Mouse (Mus musculus) retina, postnatal 1 day (tissue): ENCODE data around the gene Mrtfb.
A peak's percentile ranks its signal among the peaks of the same experiment; 100 is the strongest.

Source experiments
- DNase-seq: peaks from one replicate; pipeline ENCODE4 v3.0.0-alpha.2; 2012

The Mrtfb gene

DNA sequence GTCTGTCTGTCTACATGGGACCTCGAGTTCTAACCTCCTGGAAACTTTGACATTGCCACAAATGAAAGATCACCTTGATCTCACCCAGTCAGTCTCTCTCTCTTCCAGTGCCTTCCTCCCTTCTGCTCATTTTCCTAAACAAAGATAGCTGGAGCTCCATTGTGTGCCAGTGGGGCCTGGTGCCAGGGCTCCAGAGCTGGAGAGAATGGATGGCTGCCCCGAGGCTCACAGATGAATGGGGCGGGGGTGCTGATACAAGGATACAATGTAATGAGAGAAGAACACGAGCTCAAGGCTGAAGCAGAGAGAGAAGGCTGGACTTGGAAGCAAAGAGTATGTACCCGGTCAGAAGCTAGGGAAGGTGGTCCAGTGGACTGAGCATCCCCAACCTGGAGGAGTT lies 189.2 kb downstream of the Mrtfb start:
- DNase-seq = no peak

DNA sequence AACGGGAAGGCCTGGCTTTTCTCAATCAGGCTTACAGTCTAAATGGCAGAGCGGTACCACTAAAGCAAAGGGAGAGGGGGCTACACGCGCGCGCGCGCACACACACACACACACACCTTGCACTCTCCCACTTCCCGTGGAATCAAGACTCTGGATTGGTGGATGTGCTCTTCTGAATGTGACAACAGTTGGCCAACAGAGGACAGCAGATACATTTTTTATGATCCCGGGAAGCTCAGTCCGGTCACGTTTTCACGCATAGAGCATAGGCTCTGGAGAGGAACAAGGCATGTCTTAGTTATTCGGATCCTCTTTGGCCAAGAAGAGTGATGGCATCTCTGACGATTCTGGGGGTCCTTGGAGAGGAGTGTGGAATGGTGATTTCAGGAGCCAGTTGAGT lies 190.2 kb downstream of the Mrtfb start:
- peak; percentile 65 for DNase-seq

DNA sequence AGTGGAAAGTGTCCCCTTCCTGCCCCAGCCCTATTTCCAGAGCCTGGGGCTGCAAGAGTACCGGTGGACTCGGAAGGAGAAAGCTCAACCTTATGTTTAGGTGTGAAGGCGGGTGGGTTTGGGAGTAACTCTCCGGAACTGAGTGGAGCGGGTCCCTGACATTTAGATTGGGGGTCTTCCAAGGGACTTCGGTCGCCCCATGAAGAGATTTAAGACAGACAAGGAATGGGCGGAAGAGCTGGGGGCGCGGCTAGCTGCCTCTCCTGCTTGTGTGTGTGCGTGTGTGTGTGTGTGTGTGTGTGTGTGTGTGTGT lies 190.6 kb downstream of the Mrtfb start:
- DNase-seq = peak; percentile 15

DNA sequence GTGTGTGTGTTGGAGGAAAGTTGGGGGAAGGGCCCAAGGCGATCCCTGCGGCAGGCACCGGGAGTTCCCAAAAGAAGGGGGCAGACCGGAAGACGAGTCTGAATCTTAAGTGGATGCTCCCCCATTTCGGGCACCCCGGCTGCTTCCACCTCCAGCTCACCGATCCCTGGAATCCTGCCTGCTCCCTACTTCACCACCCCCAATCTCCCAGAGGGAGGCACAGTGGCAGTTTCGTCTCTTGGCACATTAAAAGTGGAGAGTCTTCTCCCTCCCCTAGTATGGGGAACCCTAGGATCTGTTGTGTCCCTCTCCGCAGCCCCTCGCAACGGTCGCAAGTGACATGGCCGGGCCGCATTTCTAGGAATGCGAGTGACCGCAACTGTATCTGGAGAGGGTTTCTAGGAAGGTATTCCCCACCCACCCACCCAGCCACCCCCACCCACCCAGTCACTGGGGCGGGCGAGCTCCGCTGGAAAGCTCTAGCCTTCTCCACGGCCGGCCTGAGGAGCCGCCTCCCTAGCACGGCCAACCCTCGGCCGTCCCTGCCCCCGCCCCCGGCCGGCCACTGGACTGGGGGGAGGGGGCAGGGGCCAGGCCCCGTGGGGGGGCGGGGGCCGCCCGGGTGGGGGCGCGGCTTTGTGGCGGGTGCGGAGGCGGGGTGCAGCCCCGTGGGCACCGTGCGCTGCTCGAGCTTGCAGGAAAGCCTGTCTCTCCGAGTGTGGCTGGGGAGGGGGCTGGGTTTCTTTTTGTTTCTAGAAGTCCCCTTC lies 191.2 kb downstream of the Mrtfb start:
- peak; percentile 42 for DNase-seq

DNA sequence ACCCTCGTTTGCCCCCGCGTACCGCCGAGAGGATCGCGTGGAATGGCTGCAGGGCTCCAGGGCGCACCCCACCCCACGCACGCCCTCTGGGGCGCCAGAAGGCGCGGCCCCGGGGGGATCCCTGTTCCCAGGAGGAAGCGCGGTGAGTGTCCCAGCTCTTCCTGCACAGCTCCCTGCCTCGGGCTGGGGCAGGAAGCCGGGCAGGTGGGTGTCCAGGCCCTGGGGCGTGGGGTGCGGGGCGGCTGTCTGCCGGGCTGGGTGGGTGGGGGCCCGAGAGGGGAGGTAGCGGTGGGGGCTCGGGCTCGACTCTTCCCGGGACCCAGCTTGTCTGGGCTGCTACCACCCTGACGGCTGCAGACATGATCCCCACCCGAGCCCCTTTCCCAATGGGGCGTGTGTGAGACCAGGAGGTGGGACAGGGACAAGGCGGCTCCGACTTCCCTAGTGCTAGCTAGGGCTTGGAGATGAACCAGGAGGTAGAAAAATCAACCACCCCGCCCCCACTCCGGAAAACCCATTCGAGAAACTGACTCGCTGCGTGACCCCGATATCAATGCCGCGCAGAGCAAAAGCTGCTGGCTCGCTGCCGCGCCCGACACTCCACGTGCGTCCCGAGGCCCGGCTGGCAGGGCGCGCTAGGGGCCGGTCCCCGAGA lies 191.9 kb downstream of the Mrtfb start:
- peak; percentile 66 for DNase-seq

DNA sequence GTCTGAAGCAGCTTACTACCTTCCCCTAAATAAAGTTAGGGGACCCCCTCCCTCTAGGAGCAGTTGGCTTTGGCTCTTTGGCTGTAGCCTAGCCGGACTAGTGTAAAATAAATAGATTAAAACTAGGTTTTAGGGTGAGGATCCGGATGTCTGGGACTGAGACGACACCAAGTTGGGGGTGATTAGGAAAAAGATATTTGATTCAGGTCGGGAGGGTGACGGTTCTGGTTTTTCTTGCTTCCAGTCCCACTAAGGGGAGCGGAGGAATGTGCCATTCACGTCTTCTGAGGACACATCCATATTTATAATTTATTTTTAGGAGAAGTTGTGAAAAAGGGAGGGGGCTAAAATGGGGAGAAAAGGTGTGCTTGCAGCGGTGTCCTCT lies 192.4 kb downstream of the Mrtfb start:
- DNase-seq = no peak

DNA sequence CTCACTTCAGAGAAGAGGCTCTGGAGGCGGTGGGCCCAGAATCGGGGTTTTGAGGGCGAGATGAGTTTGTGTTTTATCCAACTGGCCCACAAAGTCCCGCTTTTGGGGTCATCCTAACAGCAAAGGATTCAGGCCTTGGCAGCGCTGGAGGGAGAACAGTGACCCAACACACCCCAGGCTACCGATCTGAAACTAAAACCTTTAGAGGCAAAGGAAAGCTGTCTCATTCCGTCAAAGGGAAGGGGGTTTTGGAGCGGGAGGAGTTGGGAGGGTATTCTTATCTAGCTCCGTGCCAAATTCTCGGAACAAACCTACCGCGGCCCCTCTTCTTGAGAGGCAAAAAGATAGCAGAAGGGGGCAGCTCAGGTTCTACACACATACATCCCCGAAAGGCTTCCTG lies 193.2 kb downstream of the Mrtfb start:
- no peak for DNase-seq

DNA sequence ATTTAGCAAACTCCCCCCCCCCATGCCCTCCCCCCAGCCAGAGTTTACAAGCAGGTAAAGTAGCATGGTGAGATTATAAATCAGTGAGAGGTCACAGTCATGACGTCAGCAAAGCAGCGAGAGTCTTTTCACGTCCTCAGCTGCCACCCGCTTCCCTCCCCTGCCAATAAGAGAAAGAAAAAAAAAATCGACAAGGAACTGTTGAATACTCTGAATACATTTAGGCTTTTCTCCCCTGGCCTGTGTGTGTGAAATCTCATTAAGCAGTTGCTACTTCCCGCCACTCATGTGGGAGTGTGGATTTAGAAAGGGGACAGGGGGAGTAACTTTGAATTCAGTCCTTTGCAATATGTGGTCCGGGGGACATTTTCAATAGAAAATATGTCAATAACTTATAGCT lies 194.6 kb downstream of the Mrtfb start:
- DNase-seq = no peak

DNA sequence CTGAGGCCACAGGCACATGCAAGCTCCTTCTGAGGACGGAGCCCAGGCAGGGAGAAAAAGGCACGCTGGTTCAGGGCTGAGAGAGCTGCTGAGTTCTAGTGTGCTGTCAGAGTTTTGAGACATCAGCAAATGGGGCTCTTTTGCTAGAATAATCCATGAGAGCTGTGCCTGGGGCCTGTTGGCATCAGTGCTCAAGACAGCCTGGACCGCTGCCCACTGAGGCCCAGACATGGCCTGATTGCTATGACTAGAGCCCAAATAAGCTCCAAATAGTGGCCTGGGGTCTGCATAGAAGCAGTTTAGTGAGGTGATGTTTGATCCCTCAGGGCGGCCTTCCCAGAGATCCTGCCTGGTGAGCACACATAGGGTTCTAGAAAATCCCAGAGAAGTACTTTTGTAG lies 195.7 kb downstream of the Mrtfb start:
- no peak for DNase-seq

DNA sequence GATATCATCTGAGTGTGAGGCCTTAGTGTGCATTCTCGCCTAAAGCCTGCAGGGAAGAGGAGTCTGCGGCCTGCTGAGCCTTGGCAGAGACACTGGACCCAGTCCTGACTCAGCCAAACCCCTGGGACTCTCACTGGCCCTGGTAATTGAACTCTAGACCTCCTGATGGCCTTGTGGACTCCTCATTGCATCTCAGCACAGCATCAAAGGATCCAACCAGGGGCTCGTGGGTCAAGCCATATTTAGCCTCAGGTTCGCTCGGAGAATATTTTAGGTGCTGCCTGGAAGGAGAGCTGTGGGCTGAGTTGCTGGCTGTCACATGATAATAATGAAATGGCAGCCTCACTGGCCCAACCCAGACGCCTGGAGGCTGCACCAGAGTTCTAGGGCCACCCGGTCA lies 196.4 kb downstream of the Mrtfb start:
- DNase-seq = no peak

DNA sequence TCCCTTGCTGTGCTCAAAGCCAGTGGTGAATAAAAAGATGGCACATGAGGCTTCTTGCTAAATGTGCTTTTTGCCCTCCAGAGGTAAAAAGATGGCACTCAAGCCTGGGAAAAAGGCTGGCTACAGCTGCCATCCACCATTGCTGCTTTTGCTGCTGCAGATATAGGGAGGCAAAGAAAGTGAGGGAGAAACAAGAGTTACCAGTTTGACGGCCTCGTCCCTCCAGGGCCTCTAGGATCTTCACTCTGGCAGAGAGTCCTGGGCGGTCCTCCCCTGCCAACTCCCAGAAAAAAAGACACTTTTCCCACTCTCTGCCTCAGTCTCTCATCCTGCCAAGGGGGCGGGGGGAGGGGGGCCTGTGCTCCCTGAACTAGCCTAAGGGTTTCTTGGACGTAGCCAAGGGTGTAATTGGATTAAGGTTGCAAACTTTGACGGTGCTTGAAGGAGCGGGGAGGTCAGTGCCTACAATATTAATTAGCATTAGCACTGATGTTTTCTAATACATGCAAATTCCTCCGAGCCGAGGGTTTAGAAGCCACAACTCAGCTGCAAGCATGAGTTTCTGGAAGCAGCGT lies 197.8 kb downstream of the Mrtfb start:
- peak; percentile 65 for DNase-seq

DNA sequence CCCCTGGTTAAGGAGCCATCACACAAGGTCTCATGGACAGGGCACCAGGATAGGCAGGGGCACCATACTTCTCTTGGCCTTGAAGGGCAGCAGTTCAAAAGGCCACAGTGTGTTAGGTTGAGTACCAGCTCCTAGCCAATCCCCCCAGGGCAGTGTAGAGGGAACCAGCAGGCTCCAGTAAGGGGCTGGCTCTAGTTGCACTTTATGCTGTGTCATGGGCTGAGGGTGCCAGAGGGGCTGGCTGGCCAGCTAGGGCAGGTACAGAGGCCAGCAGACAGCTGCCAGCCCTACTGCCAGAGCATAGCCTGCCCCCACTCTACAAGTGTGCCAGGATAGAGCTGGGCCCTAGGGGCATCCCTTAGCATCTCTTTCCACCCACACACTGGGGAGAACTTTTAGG lies 199.3 kb downstream of the Mrtfb start:
- no peak for DNase-seq

DNA sequence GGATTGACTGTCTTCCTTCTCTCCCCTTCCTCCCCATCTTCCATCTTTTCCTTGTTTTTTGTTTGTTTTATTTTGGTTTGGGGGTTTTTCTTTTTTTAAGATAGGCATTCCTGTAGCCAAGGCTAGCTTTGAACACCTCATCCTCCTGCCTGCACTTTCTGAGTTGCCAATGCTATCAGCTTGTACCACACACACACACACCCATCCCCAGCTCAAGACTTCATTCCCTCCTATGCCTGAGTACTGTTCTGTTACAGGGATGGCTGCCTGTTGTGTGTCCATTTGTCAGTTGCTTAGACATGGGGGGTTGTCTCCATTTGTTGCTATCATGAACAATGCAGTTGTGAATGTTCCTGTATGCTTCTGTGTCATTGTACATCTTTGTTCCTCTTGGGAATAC lies 202.3 kb downstream of the Mrtfb start:
- no peak for DNase-seq

DNA sequence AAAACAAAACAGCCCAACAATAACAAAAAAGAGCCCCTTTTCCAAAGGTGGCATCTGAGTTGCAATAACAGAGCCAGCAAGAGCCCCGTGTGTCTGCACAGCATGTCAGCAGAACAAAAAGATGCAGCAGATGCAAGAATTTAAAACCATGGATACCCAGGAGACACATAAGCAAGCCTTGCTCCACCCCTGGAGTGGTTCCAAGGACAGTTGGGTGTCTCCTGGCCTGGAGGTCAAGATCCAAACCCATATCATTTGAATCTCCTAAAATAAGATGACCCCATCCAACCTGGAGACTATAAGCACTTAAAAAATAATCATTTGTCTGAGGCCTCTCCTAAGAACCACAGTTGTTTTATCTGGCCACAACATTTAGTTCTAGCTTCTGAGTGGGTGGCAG lies 203.8 kb downstream of the Mrtfb start:
- DNase-seq = no peak

DNA sequence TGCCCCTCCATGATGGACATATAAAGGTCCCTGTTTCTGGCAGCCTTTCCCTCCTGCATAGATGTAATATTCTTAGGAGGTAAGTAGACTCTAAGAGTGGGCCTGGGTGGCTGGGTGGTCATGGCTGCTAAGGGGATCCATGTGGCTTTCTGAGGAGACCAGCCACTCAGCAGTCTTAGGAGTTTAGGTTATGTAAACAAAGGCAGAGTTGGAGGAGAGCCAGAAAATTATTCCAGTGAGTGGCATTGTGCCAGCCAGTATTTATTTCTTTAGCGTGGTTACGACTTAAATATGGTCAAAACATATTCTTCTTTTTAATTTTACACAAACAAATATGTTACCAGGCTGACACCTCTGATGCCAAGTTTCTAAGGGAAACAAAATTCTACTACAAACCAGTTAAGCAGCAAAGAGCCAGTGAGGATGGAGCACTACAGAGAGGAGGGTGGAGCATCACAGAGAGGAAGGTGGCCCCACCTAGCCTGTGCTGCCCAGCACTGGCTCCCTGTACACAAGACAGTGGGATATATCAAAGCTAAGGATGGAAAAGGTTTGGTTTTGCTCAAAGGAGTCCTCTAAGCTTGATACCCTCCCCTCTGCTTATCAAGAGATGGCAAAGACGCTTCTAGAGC lies 204.6 kb downstream of the Mrtfb start:
- DNase-seq = no peak

DNA sequence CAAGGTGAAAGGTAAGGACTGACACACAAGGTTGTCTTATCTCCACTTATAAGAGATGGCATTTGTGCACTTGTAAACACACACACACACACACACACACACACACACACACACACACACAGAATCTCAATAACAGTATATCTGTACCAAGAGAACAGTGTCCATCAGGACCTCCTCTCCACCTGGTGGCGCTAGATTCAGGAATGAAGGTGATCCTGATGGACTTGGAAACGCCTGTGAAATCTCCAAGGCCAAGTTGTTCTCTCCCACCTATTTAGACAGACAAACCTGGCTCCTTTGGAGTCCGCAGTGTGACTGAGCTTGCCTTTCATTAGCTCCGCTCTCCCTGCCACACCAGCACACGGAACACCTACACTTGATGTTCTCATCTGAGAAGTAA lies 208.4 kb downstream of the Mrtfb start:
- no peak for DNase-seq
